Mouse (Mus musculus) adrenal gland, postnatal 36 days (tissue): ENCODE measurements at regions not wholly inside any gene's neighbourhood (a gene's known extent, or its start where the extent isn't known, plus 50 kb on each side); places are given as distances from the start of the nearest gene placed in this dataset.
"Not testable (repeated sequence)": the region's sequence is repeated elsewhere in the genome, so short reads cannot be mapped to it uniquely, and the experiment has no call there.

Experiments used
- DNase-seq, 2 experiments: peaks; one replicate each; pipeline ENCODE4 v3.0.0; 2021; ENCODE audit warnings: mixed read lengths in 1 of 2

- DNase-seq: no peak
Observed at GRCm38 (mm10) chr8:5523281-5523680, 418.1 kb upstream of the Slc10a2 start.

- no peak for DNase-seq
Observed at GRCm38 (mm10) chr8:5495861-5496260, 390.7 kb upstream of the Slc10a2 start.

GRCm38 (mm10) chr8:5490491-5490890 is 385.3 kb upstream of the Slc10a2 start:
- peak; percentile 71 to 74 for DNase-seq

- DNase-seq: no peak
Observed at GRCm38 (mm10) chr8:5482938-5483337, 377.8 kb upstream of the Slc10a2 start.

- no peak for DNase-seq
Observed at GRCm38 (mm10) chr8:5472999-5473398, 367.8 kb upstream of the Slc10a2 start.

- no peak for DNase-seq
Observed at GRCm38 (mm10) chr8:5472582-5472981, 367.4 kb upstream of the Slc10a2 start.

- DNase-seq: no peak
Observed at GRCm38 (mm10) chr8:5457619-5458018, 352.5 kb upstream of the Slc10a2 start.

- DNase-seq: no peak
Observed at GRCm38 (mm10) chr8:5453469-5453868, 348.3 kb upstream of the Slc10a2 start.

GRCm38 (mm10) chr8:5442243-5442642 is 337.1 kb upstream of the Slc10a2 start:
- not testable (repeated sequence) for DNase-seq

- not testable (repeated sequence) for DNase-seq
Observed at GRCm38 (mm10) chr8:5440404-5440803, 335.3 kb upstream of the Slc10a2 start.

GRCm38 (mm10) chr8:5439054-5439453 is 333.9 kb upstream of the Slc10a2 start:
- no peak for DNase-seq

- DNase-seq: peak; percentile 51
Observed at GRCm38 (mm10) chr8:5428303-5428971, 323.3 kb upstream of the Slc10a2 start.

GRCm38 (mm10) chr8:5416841-5417240 is 311.7 kb upstream of the Slc10a2 start:
- DNase-seq: not testable (repeated sequence)

- no peak for DNase-seq
Observed at GRCm38 (mm10) chr8:5384851-5385250, 279.7 kb upstream of the Slc10a2 start.

GRCm38 (mm10) chr8:5378001-5378400 is 272.9 kb upstream of the Slc10a2 start:
- DNase-seq: no peak

- DNase-seq: no peak
Observed at GRCm38 (mm10) chr8:5339953-5340352, 234.8 kb upstream of the Slc10a2 start.

- no peak for DNase-seq
Observed at GRCm38 (mm10) chr8:5314594-5314993, 209.4 kb upstream of the Slc10a2 start.

GRCm38 (mm10) chr8:5299982-5300381 is 194.8 kb upstream of the Slc10a2 start:
- no peak for DNase-seq

- DNase-seq: no peak
Observed at GRCm38 (mm10) chr8:5297190-5297589, 192.0 kb upstream of the Slc10a2 start.

GRCm38 (mm10) chr8:5285708-5286161 is 180.6 kb upstream of the Slc10a2 start:
- DNase-seq: no peak

GRCm38 (mm10) chr8:5283799-5284198 is 178.6 kb upstream of the Slc10a2 start:
- DNase-seq: peak in 1 of 2 experiments; percentile 2

- DNase-seq: no peak
Observed at GRCm38 (mm10) chr8:5262316-5262715, 157.2 kb upstream of the Slc10a2 start.

GRCm38 (mm10) chr8:5241871-5242270 is 136.7 kb upstream of the Slc10a2 start:
- DNase-seq: peak; percentile 3 to 4
